Mouse (Mus musculus): ENCODE measurements around the gene Il1r2.

DNA sequence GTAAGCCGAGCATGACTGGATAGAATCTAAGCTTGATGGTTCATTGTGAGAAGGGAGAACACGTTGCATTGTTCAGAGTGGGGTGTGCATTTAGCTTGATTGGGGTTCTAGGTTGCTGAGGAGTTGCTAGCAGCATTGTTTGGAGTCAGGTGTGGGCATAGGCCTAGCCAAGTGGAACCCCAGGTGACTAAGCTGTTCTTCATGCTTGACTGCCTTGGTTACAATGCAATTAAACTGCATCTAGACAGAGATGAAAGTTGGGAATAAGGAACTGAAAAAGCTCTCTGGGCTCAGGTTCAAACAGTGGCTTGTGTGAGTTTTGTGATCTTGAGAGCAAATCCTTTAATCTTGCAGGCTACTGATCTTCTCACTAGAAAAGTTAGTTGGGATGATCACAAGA lies 55.4 kb downstream of the Il1r2 start:
- TF ChIP-seq CTCF (IDR thresholded peaks at IDR 0.05; ENCODE audit: insufficient read depth, low read length) (no peak), POLR2A (IDR thresholded peaks at IDR 0.05; ENCODE audit: borderline replicate concordance, extremely low read depth, low read depth, low read length) (no peak)
